Mouse (Mus musculus): Measurements from ENCODE around the gene Msantd2. TPM values are rescaled to one million over a fixed set of nuclear protein-coding genes. Genes with fewer than 3 reads are reported as not detected.

Gene Msantd2
- polyA plus RNA-seq, 1 experiment from 2014 or later, result 7.5 TPM

GRCm38 (mm10) chr9:37540701-37541575 is 51.8 kb downstream of the Msantd2 start:
- Histone ChIP-seq H3K36me3 (ENCODE audit: control insufficient read depth, insufficient read depth, low read length) (no peaks in the 10 kb centered on the region), H3K9ac (ENCODE audit: low read length) (no peak overlapping the region), H3K4me1 (replicated peaks; ENCODE audit: control insufficient read depth, insufficient read depth) (0 out of 2 replicates have a peak, but pooled peaks cover 2% of the 10 kb centered on the region), H3K4me3 (ENCODE audit: low read depth, low read length) (no peak overlapping the region), H3K4me2 (replicated peaks; ENCODE audit: low read depth) (no peak overlapping the region), H3K27me3 (ENCODE audit: control insufficient read depth, insufficient read depth, low read length) (no peaks in the 10 kb centered on the region), H3K27ac (replicated peaks) (peak overlapping the region; percentile 20; the same call in 1 of the 2 replicates), H3K9me3 (ENCODE audit: control insufficient read depth, low read length) (no peaks in the 10 kb centered on the region)
- 68% methylated on average over 6 of the region's 6 CpGs for WGBS
- TF ChIP-seq EP300 (optimal IDR thresholded peaks at IDR 0.05), result no peak
- no peak for TF ChIP-seq CTCF (IDR thresholded peaks at IDR 0.05; ENCODE audit: low read depth)
- no peak for ATAC-seq (ENCODE audit: low FRiP score, low TSS enrichment)
- no peak for DNase-seq (ENCODE audit: low spot score)

- TF ChIP-seq EP300 (optimal IDR thresholded peaks at IDR 0.05) (no peak), CTCF (IDR thresholded peaks at IDR 0.05; ENCODE audit: low read depth) (no peak)
- Histone ChIP-seq H3K4me2 (replicated peaks; ENCODE audit: low read depth) (no peak overlapping the region), H3K9me3 (ENCODE audit: control insufficient read depth, low read length) (no peaks in the 10 kb centered on the region), H3K27me3 (ENCODE audit: control insufficient read depth, insufficient read depth, low read length) (no peaks in the 10 kb centered on the region), H3K4me3 (ENCODE audit: low read depth, low read length) (no peak overlapping the region), H3K27ac (replicated peaks) (0 out of 2 replicates have a peak overlapping the region, but pooled peaks have one; percentile 20), H3K4me1 (replicated peaks; ENCODE audit: control insufficient read depth, insufficient read depth) (0 out of 2 replicates have a peak, but pooled peaks cover 2% of the 10 kb centered on the region), H3K36me3 (ENCODE audit: control insufficient read depth, insufficient read depth, low read length) (no peaks in the 10 kb centered on the region), H3K9ac (ENCODE audit: low read length) (no peak overlapping the region)
- no peak for DNase-seq (ENCODE audit: low spot score)
- WGBS, result 66% methylated on average over 7 of the region's 7 CpGs
- ATAC-seq (ENCODE audit: low FRiP score, low TSS enrichment), result no peak
These were observed 52.9 kb downstream of the Msantd2 start for GRCm38 (mm10) chr9:37541851-37542642.

GRCm38 (mm10) chr9:37543869-37544440 is 54.8 kb downstream of the Msantd2 start:
- H3K9ac ChIP-seq (ENCODE audit: low read length), result no peak overlapping the region
- H3K9me3 ChIP-seq (ENCODE audit: control insufficient read depth, low read length), result no peaks in the 10 kb centered on the region
- ATAC-seq (ENCODE audit: low FRiP score, low TSS enrichment), result no peak
- H3K4me1 ChIP-seq (replicated peaks; ENCODE audit: control insufficient read depth, insufficient read depth), result 0 out of 2 replicates have a peak, but pooled peaks cover 2% of the 10 kb centered on the region
- TF ChIP-seq EP300 (optimal IDR thresholded peaks at IDR 0.05) (no peak), CTCF (IDR thresholded peaks at IDR 0.05; ENCODE audit: low read depth) (no peak)
- H3K4me3 ChIP-seq (ENCODE audit: low read depth, low read length), result peak overlapping the region; percentile 39
- peak overlapping the region; percentile 67 for H3K4me2 ChIP-seq (replicated peaks; ENCODE audit: low read depth)
- H3K27ac ChIP-seq (replicated peaks), result peak overlapping the region; percentile 45
- no peaks in the 10 kb centered on the region for H3K36me3 ChIP-seq (ENCODE audit: control insufficient read depth, insufficient read depth, low read length)
- H3K27me3 ChIP-seq (ENCODE audit: control insufficient read depth, insufficient read depth, low read length), result no peaks in the 10 kb centered on the region
- DNase-seq (ENCODE audit: low spot score), result no peak
- whole genome bisulfite sequencing, result 35% methylated on average over 12 of the region's 12 CpGs

- H3K4me1 ChIP-seq (replicated peaks; ENCODE audit: control insufficient read depth, insufficient read depth), result 0 out of 2 replicates have a peak, but pooled peaks cover 2% of the 10 kb centered on the region
- peak; percentile 82 for DNase-seq (ENCODE audit: low spot score)
- H3K4me2 ChIP-seq (replicated peaks; ENCODE audit: low read depth), result peak overlapping the region; percentile 67
- 2% methylated on average over 29 of the region's 29 CpGs for WGBS
- peak overlapping the region; percentile 39 for H3K4me3 ChIP-seq (ENCODE audit: low read depth, low read length)
- no peak for TF ChIP-seq EP300 (optimal IDR thresholded peaks at IDR 0.05)
- TF ChIP-seq CTCF (IDR thresholded peaks at IDR 0.05; ENCODE audit: low read depth), result peak; percentile 82
- H3K9me3 ChIP-seq (ENCODE audit: control insufficient read depth, low read length), result no peaks in the 10 kb centered on the region
- no peaks in the 10 kb centered on the region for H3K36me3 ChIP-seq (ENCODE audit: control insufficient read depth, insufficient read depth, low read length)
- H3K9ac ChIP-seq (ENCODE audit: low read length), result peak overlapping the region; percentile 43; the same call in 1 of the 2 replicates
- ATAC-seq (ENCODE audit: low FRiP score, low TSS enrichment), result peak; percentile 72
- no peaks in the 10 kb centered on the region for H3K27me3 ChIP-seq (ENCODE audit: control insufficient read depth, insufficient read depth, low read length)
- peak overlapping the region; percentile 45; the same call in 1 of the 2 replicates for H3K27ac ChIP-seq (replicated peaks)
These were observed 55.5 kb downstream of the Msantd2 start for GRCm38 (mm10) chr9:37544447-37545165.

- no peak for DNase-seq (ENCODE audit: low spot score)
- WGBS, result 37% methylated on average over 16 of the region's 17 CpGs
These were observed 56.1 kb downstream of the Msantd2 start for GRCm38 (mm10) chr9:37545166-37545610.

More at GRCm38 (mm10) chr9:37545166-37545610, 56.1 kb downstream of the Msantd2 start:
- Histone ChIP-seq H3K4me1 (replicated peaks; ENCODE audit: control insufficient read depth, insufficient read depth) (0 out of 2 replicates have a peak, but pooled peaks cover 2% of the 10 kb centered on the region), H3K36me3 (ENCODE audit: control insufficient read depth, insufficient read depth, low read length) (no peaks in the 10 kb centered on the region), H3K9ac (ENCODE audit: low read length) (no peak overlapping the region), H3K9me3 (ENCODE audit: control insufficient read depth, low read length) (no peaks in the 10 kb centered on the region), H3K4me2 (replicated peaks; ENCODE audit: low read depth) (peak overlapping the region; percentile 67), H3K27me3 (ENCODE audit: control insufficient read depth, insufficient read depth, low read length) (no peaks in the 10 kb centered on the region), H3K27ac (replicated peaks) (no peak overlapping the region), H3K4me3 (ENCODE audit: low read depth, low read length) (peak overlapping the region; percentile 39)
- TF ChIP-seq EP300 (optimal IDR thresholded peaks at IDR 0.05), result no peak
- no peak for TF ChIP-seq CTCF (IDR thresholded peaks at IDR 0.05; ENCODE audit: low read depth)
- peak; percentile 22 for ATAC-seq (ENCODE audit: low FRiP score, low TSS enrichment)

All from stomach, postnatal 0 days (tissue).